Mouse (Mus musculus) heart, embryonic 12.5 days (tissue): ENCODE measurements around the gene Agmat. TPM values are rescaled to one million over a fixed set of nuclear protein-coding genes. Genes with fewer than 3 reads are reported as not detected.
"Not testable (repeated sequence)": the region's sequence is repeated elsewhere in the genome, so short reads cannot be mapped to it uniquely, and the experiment has no call there.

Experiments
- ATAC-seq: fragments of 200-750 bp; cut with Nextera tagmentation; 2 replicates; pipeline ENCODE4 v1.8.0; 2017; ENCODE audit warnings: moderate TSS enrichment, moderate library complexity; ENCODE audit not compliant: insufficient number of reproducible peaks, low FRiP score
- H3K27ac ChIP-seq: fragments of 300-500 bp; sonication (generic); 2 replicates; pipeline ENCODE4 v1.5.1; 2016; ENCODE audit warnings: mild to moderate bottlenecking, moderate library complexity; ENCODE audit not compliant: poor library complexity, severe bottlenecking
- H3K27me3 ChIP-seq: fragments of 300-500 bp; sonication (generic); replicated peaks from 2 replicates; pipeline ENCODE4 v1.6.1; 2016; ENCODE audit warnings: mild to moderate bottlenecking, moderate library complexity
- H3K36me3 ChIP-seq: fragments of 300-500 bp; sonication (generic); 2 replicates; pipeline ENCODE4 v1.6.1; 2016; ENCODE audit warnings: mild to moderate bottlenecking, moderate library complexity
- H3K4me1 ChIP-seq: fragments of 300-500 bp; sonication (generic); replicated peaks from 2 replicates; pipeline ENCODE4 v1.6.1; 2016; ENCODE audit warnings: mild to moderate bottlenecking
- H3K4me2 ChIP-seq: fragments of 300-500 bp; sonication (generic); 2 replicates; pipeline ENCODE4 v1.6.1; 2016; ENCODE audit warnings: mild to moderate bottlenecking, moderate library complexity
- H3K4me3 ChIP-seq: fragments of 300-500 bp; sonication (generic); 2 replicates; pipeline ENCODE4 v1.5.1; 2016; ENCODE audit warnings: mild to moderate bottlenecking
- H3K9ac ChIP-seq: fragments of 300-500 bp; sonication (generic); 2 replicates; pipeline ENCODE4 v1.6.1; 2016; ENCODE audit warnings: mild to moderate bottlenecking, moderate library complexity
- H3K9me3 ChIP-seq: fragments of 300-500 bp; sonication (generic); replicated peaks from 2 replicates; pipeline ENCODE4 v1.6.1; 2016; ENCODE audit warnings: mild to moderate bottlenecking, moderate library complexity
- WGBS: fragments of 180-500 bp; shearing (Covaris S2); methylation state at CpG from one replicate; pipeline ENCODE4 v1.1.7; 2016; 5-methylcytosine and 5-hydroxymethylcytosine counted together
- polyA plus RNA-seq: library from polyadenylated mRNA; unstranded; fragments of >200 nt; fragmentation: Nextera tagmentation; extraction: Ambion mirVana; gene quantifications from 2 replicates; pipeline ENCODE4 v1.2.1, GENCODE M21; 2016

Agmat gene
- polyA plus RNA-seq, 1 experiment from 2014 or later = 1.3 TPM

DNA sequence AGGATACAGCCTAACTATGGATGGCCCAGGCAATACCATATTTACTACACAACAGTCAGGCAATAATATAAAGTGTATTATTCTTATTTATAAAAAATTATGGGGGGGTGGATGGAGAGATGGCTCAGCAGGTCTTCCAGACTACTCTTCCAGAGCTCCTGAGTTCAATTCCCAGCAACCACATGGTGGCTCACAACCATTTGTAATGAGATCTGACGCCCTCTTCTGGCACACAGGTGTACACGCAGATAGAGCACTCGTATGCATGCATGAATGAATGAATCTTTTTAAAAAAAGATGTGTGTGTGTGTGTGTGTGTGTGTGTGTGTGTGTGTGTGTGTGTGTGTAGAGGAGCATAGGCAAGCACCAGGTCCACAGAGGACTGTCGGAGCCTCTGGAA lies 26.5 kb downstream of the Agmat start:
- not testable (repeated sequence) for H3K4me2 ChIP-seq, H3K9ac ChIP-seq, ATAC-seq, H3K9me3 ChIP-seq, H3K27ac ChIP-seq, H3K4me3 ChIP-seq, H3K27me3 ChIP-seq
- 83% methylated on average over 4 of the region's 4 CpGs for WGBS
- H3K36me3 ChIP-seq = peaks cover 93% of the 10 kb centered on the region
- peaks cover 11% of the 10 kb centered on the region for H3K4me1 ChIP-seq

DNA sequence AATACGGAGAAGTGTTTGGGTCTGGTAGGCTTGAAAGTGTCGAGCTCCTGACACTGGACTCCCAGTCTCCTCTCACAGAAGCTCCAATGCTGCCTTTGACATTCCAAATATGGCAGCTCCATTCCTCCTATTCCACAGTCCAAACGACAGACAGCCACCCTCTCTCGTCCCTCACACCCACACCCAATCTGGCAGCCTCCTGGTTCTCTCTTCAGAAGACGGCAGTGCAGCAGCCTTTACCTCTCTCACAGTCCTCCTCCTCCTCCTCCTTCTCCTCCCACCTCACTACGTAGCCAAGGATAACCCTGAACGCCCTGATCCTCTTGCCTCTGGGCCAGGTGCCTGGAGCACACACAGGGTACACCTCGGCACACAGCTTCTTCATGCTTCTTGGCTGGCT lies 33.4 kb downstream of the Agmat start:
- Histone ChIP-seq H3K9ac (no peak overlapping the region), H3K27ac (no peak overlapping the region), H3K36me3 (peaks cover 94% of the 10 kb centered on the region), H3K27me3 (no peaks in the 10 kb centered on the region), H3K4me2 (no peak overlapping the region), H3K4me1 (no peaks in the 10 kb centered on the region), H3K4me3 (no peak overlapping the region), H3K9me3 (no peaks in the 10 kb centered on the region)
- 79% methylated on average over 8 of the region's 8 CpGs for WGBS
- no peak for ATAC-seq

DNA sequence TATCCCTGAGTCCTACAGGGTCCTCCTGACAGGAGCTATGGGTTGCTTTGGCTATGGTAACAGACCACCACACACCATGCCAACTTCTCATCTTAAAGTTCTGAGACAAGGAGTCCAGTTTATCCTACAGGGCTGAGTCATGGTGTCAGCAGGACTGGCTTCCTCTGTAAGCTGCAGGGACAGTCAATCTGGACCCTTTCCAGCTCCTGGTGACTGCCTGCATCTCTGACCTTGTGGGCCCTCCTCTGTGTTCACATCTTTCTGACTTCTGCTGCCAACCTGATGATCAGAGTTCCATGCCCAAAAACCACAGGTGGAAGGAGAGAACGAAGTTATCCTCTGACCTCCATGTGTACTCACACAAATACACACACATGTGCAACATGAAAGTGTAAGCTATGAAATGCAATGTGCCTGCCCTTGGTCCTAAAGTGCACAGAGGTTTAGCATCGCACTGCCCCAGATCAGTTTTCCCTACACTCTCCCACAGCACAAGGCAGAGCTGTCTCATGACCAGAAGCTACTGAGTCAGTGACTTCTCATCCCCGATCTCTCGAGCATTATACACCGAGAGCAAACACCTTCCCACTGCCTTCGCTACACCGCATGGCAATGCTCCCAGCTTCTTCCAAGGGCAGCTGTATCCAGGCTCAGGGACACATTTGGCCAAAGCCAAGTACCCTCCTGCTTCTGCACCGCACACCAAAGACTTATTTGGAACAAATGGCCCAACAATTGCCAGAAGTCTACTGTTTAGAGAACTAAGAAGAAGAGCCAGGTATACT lies 34.9 kb downstream of the Agmat start:
- peaks cover 96% of the 10 kb centered on the region for H3K36me3 ChIP-seq
- no peak for ATAC-seq
- 93% methylated on average over 8 of the region's 8 CpGs for WGBS

DNA sequence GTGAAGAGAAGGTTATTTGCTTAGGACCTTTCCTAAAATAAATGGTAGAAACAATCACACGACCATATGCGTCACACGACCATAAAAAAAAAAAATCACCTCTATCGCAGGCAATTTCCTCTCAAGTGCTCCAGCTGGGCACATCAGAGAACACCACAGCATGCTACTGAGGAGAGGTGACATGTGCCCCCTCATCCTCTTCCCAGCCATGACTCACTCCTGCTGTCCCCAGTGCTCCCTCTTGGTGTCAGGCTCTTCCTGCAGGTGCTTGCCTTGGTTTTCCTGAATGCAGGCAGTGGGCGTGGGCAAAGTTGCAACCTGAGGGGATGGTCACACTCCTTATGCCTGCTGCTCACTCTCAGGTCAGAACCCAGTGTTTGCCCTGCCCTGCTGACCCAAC lies 38.4 kb downstream of the Agmat start:
- Histone ChIP-seq H3K9me3 (no peaks in the 10 kb centered on the region), H3K36me3 (peaks cover 81% of the 10 kb centered on the region), H3K4me1 (peaks cover 4% of the 10 kb centered on the region), H3K27me3 (no peaks in the 10 kb centered on the region), H3K9ac (no peak overlapping the region), H3K27ac (no peak overlapping the region), H3K4me2 (no peak overlapping the region), H3K4me3 (no peak overlapping the region)
- ATAC-seq = no peak
- WGBS = 85% methylated on average over 5 of the region's 5 CpGs

More for the DNA sequence above, 34.9 kb downstream of the Agmat start:
- H3K9ac ChIP-seq = no peak overlapping the region
- no peak overlapping the region for H3K4me2 ChIP-seq
- no peaks in the 10 kb centered on the region for H3K27me3 ChIP-seq
- H3K27ac ChIP-seq = no peak overlapping the region
- H3K9me3 ChIP-seq = no peaks in the 10 kb centered on the region
- no peak overlapping the region for H3K4me3 ChIP-seq
- H3K4me1 ChIP-seq = no peaks in the 10 kb centered on the region

DNA sequence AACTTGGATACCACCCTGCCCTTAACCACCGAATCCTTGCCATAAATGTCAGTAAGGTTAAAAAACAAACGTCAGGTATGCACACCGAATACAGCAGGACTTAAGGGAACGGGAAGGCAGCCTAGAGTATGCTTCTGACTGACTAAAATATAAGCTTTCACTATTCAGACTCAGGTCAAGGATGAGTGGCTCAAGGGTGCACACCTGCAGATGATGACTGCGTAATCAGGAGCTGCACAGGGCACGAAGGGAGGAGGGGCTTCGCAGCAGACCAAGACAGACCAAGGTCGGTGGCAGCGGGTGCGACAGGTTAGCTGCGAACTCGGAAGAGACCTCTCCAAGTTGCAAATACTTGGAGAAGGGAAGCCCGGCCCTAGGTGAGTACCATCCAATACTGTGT lies 39.7 kb downstream of the Agmat start:
- H3K4me1 ChIP-seq = peaks cover 9% of the 10 kb centered on the region
- H3K36me3 ChIP-seq = peaks cover 67% of the 10 kb centered on the region
- no peaks in the 10 kb centered on the region for H3K27me3 ChIP-seq
- H3K9ac ChIP-seq = no peak overlapping the region
- H3K4me3 ChIP-seq = no peak overlapping the region
- no peak overlapping the region for H3K27ac ChIP-seq
- no peak overlapping the region for H3K4me2 ChIP-seq
- ATAC-seq = no peak
- H3K9me3 ChIP-seq = no peaks in the 10 kb centered on the region
- WGBS = 90% methylated on average over 13 of the region's 13 CpGs

DNA sequence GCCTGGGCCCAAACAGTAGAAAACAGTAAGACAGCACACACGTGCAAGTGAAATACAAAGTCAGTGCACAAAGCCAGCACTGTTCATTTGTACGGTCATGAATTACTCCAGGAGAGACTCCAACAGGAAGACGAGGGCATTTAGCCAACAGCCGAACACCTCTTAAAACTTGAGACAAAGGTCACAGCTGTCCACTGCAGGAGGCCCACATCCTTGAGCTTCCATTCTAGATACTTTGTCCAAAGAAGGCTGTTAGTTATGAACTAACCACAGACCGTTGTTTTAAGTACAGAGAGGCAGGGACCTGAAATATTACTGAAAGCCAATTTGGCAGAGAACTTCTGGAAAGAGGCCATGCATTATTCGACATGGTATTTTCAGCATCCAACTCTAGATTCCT lies 40.6 kb downstream of the Agmat start:
- ATAC-seq = no peak
- Histone ChIP-seq H3K9me3 (no peaks in the 10 kb centered on the region), H3K36me3 (peaks cover 58% of the 10 kb centered on the region), H3K27me3 (no peaks in the 10 kb centered on the region), H3K27ac (no peak overlapping the region), H3K9ac (no peak overlapping the region), H3K4me1 (peaks cover 10% of the 10 kb centered on the region), H3K4me2 (no peak overlapping the region), H3K4me3 (no peak overlapping the region)
- 85% methylated on average over 6 of the region's 6 CpGs for WGBS

DNA sequence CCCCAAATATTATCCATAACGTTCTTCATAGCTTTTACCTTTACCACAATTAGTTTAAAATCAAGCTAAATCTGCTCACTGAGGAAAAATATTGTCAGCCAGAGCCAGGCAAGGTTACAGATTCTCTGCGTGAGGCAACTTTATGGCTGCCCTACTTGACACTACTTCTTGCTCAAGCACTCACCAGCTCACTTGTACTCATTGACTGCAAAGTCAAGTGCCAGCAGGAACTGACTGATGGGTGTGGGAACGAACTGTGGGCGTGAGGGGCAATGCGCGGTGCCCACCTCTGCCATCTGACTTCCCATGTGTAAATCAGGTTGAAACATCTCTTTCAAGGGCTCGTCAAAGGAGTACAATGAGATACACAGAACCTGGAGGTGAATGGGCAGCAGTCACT lies 41.0 kb downstream of the Agmat start:
- 90% methylated on average over 7 of the region's 7 CpGs for WGBS
- H3K4me3 ChIP-seq = no peak overlapping the region
- H3K9me3 ChIP-seq = no peaks in the 10 kb centered on the region
- H3K4me1 ChIP-seq = peaks cover 10% of the 10 kb centered on the region
- no peak overlapping the region for H3K9ac ChIP-seq
- H3K4me2 ChIP-seq = no peak overlapping the region
- H3K27me3 ChIP-seq = no peaks in the 10 kb centered on the region
- no peak for ATAC-seq
- peaks cover 54% of the 10 kb centered on the region for H3K36me3 ChIP-seq
- no peak overlapping the region for H3K27ac ChIP-seq

DNA sequence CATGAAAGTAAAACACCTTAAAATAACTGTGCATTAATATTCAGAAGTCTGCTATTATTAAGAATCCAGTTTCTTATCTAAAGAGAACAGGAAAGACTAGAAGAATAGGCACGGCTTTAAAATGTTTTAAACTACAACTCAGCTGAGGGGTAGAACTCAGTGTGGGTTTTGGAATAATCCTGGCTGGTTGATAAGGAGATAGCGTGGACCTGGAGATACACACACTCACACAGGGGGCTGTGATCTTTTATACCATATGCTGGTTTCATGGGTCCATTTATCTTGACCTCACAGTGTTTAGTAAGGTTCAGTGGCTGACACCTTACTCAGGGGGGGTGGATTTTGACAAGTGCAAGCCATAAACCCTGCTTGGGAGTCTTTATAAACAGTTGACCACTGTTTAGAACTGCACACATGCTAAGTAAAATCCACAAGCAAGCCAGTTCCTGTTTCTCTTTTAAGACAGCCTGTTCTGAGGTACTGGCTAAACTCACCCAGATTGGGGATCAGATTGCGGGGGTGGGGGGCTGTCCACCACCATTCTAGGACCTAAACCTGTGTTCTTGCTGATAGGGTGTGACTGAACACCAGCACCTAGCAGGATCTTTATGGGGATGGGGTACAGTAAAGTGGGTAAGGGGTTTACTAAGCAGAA lies 43.2 kb downstream of the Agmat start:
- Histone ChIP-seq H3K9me3 (no peaks in the 10 kb centered on the region), H3K4me3 (peak overlapping the region; percentile 98), H3K36me3 (peaks cover 32% of the 10 kb centered on the region), H3K4me2 (peak overlapping the region; percentile 92), H3K27ac (peak overlapping the region; percentile 82; the same call in 1 of the 2 replicates), H3K27me3 (no peaks in the 10 kb centered on the region), H3K9ac (peak overlapping the region; percentile 97), H3K4me1 (peaks cover 10% of the 10 kb centered on the region)
- ATAC-seq = no peak
- WGBS = 36% methylated on average over 3 of the region's 3 CpGs

DNA sequence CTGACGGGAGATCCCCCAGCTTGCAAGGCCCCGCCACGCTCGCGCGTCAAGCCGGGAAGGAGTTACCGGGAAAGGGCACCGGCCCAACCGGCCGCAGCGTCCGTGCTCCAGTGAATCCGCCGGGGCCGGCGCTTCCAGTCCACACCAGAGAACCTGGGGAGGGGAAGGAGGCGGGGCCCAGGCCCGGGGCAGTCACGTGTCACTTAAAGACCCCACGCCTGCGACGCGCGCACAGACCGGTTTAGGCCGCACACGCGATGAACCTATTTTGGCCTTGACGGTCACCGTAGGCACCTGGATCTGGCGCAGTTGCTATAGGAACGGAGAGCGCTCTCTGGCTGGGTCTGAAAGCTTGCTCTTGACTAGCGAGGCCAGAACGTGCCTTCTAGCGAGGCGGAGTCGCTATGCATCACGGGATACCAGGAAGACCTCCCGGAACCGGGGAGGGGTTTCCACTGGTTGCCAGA lies 44.1 kb downstream of the Agmat start, which contains the start of gene Dnajc16:
Dnajc16 (minus strand) TSS at position 408 of the 467 bp plus-strand sequence.
- peak within 1 kb of the TSS; percentile 98 for H3K4me3 ChIP-seq
- peaks cover 18% of the 10 kb centered on the region for H3K4me1 ChIP-seq
- H3K27ac ChIP-seq = peak within 1 kb of the TSS; percentile 82
- peak within 1 kb of the TSS; percentile 97 for H3K9ac ChIP-seq
- WGBS = under 1% methylated on average over 42 of the region's 42 CpGs
- H3K27me3 ChIP-seq = no peaks in the 10 kb centered on the region
- no peaks in the 10 kb centered on the region for H3K9me3 ChIP-seq
- peak; percentile 87 for ATAC-seq
- peaks cover 23% of the 10 kb centered on the region for H3K36me3 ChIP-seq
- peak within 1 kb of the TSS; percentile 92 for H3K4me2 ChIP-seq

DNA sequence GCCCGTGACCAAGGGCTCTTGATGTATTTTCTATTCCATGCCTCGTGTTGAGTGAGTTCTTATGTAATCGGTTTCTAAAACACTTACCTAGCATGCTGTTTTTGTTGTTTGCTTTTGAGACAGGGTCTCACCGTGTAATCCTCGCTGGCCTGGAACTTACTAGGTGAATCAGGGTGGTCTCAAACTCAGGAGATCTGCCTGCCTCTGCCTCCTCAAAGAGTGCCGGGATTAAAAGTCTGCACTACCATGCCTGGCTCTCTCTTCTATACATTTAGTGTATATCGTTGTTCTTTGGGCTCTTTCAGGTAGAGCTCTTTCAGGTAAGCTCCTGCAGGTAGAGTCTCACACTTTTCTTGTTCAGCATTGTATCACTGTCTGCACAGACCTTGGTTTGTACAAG lies 45.0 kb downstream of the Agmat start:
- Histone ChIP-seq H3K9me3 (no peaks in the 10 kb centered on the region), H3K4me1 (peaks cover 19% of the 10 kb centered on the region), H3K36me3 (peaks cover 20% of the 10 kb centered on the region; the same call in 1 of the 2 replicates), H3K4me3 (no peak overlapping the region), H3K4me2 (no peak overlapping the region), H3K27me3 (no peaks in the 10 kb centered on the region), H3K9ac (no peak overlapping the region), H3K27ac (no peak overlapping the region)
- 89% methylated on average over 7 of the region's 7 CpGs for WGBS
- ATAC-seq = no peak

DNA sequence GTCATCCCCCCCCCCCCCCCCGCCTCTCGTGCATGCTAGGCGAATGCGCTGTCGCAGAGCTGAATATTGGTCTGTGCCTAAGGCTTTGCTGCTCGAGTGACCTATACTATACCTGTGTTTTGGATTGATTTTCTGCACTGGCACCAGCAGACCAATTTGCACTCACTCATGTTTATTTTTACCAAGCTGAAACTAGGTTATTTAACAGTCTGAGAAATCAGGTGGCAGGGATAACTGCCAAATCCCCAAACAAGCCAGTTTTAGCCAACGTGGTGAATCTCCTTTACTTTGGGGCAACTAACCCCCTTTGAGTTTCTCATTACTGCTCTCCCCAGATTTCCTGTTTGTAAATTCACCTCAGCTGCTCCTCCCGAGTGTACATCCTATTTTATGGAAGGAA lies 45.5 kb downstream of the Agmat start:
- no peak overlapping the region for H3K4me2 ChIP-seq
- peaks cover 20% of the 10 kb centered on the region for H3K36me3 ChIP-seq
- H3K4me1 ChIP-seq = peaks cover 19% of the 10 kb centered on the region
- 79% methylated on average over 8 of the region's 8 CpGs for WGBS
- H3K27me3 ChIP-seq = no peaks in the 10 kb centered on the region
- no peak for ATAC-seq
- no peak overlapping the region for H3K4me3 ChIP-seq
- H3K9me3 ChIP-seq = no peaks in the 10 kb centered on the region
- no peak overlapping the region for H3K27ac ChIP-seq
- no peak overlapping the region for H3K9ac ChIP-seq
